Mouse (Mus musculus) gastrocnemius, postnatal 36 days (tissue): ENCODE measurements around the gene Gm3526. TPM values are rescaled to one million over a fixed set of nuclear protein-coding genes. Genes with fewer than 3 reads are reported as not detected.
"Not testable (repeated sequence)": the region's sequence is repeated elsewhere in the genome, so short reads cannot be mapped to it uniquely, and the experiment has no call there.

Experiments used
- DNase-seq, 2 experiments: peaks; one replicate each; pipeline ENCODE4 v3.0.0; 2022
- intact Hi-C: fragments of 180-260 bp; cut with DNase I; formaldehyde crosslinking; loops from one replicate; pipeline ENCODE4 v1.15.1; 2025
- long read RNA-seq, 2 experiments: library from polyadenylated mRNA; stranded (forward); transcript quantifications; one replicate each; pipeline ENCODE4 v2.0.0; 2021
- total RNA-seq, 2 experiments: library from RNA; stranded (reverse); gene quantifications; 2 replicates each; pipeline ENCODE4 v1.2.3; 2021

The Gm3526 gene
- total RNA-seq = not detected
- long read RNA-seq, experiment 1 = 0 reads
- long read RNA-seq, experiment 2 = 0 reads

DNA sequence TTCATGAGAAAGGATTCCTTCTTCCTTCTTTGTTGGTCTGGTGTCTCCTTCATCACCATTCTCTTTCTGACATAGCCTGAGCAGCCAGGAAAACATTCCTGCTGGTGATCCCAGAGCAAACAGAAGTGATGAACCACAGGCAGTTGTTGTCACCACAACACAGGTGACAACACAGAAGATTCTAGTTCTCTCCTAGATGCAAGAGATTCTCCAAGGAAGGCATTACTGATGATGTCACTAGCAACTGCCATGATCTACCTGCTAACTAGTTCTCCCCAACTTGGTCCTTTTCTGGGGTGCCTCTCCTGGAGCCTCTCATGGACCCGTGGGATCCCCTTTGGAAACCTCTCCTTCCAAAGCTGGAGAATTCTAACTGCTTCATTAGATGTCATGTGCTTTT lies at the start of gene Gm3526:
Gene Gm3526 (minus strand): TSS at position 101 of the 400 bp plus-strand sequence.
- intact Hi-C loops = not testable (repeated sequence)

More for the DNA sequence above, at the start of gene Gm3526:
- not testable (repeated sequence) for DNase-seq

Other genes starting within 250 kb of the Gm3526 start
- not detected for gene Gm3298, start 244.7 kb downstream of the Gm3526 start, total RNA-seq
- not detected for gene 4930555G01Rik, start 210.0 kb downstream of the Gm3526 start, total RNA-seq
- under 1 TPM in 1 of 2 experiments, not detected in 1; 0.27 TPM for gene Gm8281, start 189.5 kb downstream of the Gm3526 start, total RNA-seq
- gene Gm8279, start 129.1 kb downstream of the Gm3526 start, total RNA-seq = not detected
- not detected for gene Gm3317, start 96.0 kb downstream of the Gm3526 start, total RNA-seq
- gene Gm8271, start 74.8 kb downstream of the Gm3526 start, total RNA-seq = not detected
- gene Gm3542, start 74.3 kb upstream of the Gm3526 start, total RNA-seq = not detected
- not detected for gene Gm3500, start 128.5 kb upstream of the Gm3526 start, total RNA-seq
- gene Gm3194, start 194.9 kb upstream of the Gm3526 start, total RNA-seq = under 1 TPM in 1 of 2 experiments, not detected in 1; 0.20 TPM
- gene Gm8246, start 217.2 kb upstream of the Gm3526 start, total RNA-seq = not detected
- not detected for gene Gm3187, start 223.6 kb upstream of the Gm3526 start, total RNA-seq
- under 1 TPM in 1 of 2 experiments, not detected in 1; 0.26 TPM for gene Gm3488, start 241.1 kb upstream of the Gm3526 start, total RNA-seq